Mouse (Mus musculus) thymus, postnatal 4 days (tissue): ENCODE measurements around the gene Dab1.

Source experiments
- DNase-seq: peaks from one replicate; pipeline ENCODE4 v3.0.0; 2021

The Dab1 gene

DNA sequence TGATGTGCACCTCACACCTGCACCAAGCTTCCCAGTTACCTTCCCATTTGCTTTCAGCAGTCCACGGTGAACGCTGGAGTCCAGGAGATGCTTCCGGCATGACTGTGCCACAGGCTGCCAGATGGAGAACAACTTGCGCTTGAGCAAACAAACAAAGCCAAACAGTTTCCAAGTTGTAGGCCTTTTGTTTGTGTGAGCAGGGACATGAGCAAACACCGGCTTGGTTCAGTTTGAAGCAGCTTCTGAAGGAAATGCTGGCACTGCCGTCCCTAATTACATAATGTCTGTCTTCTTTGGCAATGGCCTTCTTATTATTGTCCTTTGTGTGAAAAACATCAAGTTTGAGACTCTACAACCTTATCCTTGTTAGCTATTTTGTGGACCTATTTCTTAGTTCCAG lies 664.7 kb downstream of the Dab1 start:
- no peak for DNase-seq

DNA sequence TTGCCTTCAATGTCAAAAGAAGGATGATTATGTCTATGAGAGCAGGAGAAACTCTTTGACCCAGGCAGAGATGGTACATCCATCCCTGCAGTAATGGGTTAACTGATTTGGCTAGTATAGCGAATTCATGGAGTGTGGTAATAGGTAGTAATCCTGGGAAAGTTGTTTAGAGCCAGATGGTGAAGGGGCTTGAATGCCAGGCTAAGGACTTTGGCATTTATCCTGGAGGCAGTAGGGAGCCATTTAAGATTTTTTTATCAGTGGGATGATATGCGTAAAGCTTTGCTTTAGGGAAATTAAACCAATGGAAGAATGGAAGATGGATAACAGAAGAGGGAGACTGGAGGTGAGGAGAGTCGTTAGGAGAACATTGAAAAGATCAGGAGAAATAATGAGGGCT lies 669.2 kb downstream of the Dab1 start:
- DNase-seq: no peak

DNA sequence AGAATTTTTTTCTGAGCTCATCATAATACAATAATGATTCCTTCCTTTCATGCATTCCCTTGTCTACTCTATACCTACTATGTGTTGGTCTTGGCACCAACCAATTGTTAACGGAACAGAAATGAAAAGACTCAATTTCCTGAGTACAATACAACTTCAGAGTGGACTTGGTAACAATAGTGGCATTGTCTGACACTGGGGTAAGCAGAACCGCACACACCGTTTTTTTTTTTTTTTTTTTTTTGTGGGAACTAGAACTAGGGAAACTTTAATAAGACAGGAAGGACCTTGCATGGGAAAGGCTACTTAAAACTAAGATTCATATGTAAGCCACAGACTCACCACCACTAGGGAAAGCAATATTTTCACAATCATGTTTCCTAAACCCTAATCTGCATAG lies 682.6 kb downstream of the Dab1 start:
- no peak for DNase-seq

DNA sequence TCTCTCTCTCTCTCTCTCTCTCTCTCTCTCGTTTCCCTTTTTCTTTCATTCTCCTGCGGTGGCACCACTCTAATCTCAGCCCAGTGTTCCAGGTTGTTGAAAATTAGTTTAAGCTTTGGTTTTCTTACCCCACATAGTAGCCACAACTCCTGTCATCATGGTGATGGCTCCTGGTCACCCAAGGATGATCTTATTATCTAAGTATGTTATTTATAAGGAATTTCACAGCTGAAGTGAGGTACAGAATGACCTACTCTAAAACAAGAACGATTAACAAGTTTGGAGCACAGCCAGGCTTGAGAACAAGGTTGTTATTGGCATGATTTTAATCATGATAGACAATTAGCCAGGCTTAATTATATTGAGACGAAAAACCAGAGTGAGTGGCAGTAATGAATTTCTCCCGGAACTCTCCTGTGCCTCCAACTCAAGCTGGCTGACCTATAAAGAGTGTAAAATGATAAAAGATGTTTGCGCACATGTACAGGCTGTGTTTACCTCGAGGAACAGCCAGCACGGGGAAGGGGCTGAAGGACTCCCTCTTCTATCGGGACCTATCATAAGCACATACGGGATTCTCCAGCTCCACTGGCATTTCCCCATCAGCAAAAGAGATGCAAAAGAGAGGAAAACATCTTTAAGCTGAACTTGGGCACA lies 684.0 kb downstream of the Dab1 start:
- DNase-seq: no peak

DNA sequence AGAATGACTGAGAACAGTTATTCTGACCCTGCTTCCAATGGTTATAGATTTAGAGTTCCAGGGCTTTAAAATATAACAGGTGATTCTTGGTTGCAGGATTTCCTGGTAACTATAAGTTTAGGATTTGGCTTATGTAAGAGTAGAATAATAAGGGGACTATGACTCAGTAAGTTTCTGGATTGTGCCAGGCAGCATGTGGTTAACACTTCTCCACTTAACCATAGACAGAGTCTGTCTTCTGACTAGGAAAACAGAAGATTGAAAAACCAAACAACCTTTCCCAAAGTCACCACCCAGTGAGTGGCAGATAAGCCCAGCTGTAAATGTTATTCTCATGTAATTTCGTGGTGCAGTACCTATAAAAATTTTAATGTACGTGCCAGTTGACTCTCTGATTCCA lies 688.6 kb downstream of the Dab1 start:
- DNase-seq: no peak

DNA sequence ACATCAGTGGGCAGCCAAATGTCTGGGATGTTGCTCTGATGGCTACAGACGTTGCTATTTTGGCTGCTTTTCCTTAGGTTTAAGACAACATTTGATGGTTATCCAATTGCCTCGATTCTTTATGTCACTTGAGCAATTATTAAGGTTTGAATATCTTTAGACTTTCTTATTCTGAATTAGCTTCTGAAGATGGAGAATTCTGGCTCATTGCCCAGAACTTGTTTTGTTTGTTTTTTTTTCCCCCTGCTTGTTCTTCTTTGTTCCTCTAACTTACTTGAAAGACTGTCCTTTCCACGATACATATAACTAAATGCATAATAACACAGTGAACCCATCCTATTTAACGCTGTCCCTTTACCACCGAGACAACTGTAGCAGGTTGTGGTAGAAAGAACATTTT lies 707.1 kb downstream of the Dab1 start:
- no peak for DNase-seq

DNA sequence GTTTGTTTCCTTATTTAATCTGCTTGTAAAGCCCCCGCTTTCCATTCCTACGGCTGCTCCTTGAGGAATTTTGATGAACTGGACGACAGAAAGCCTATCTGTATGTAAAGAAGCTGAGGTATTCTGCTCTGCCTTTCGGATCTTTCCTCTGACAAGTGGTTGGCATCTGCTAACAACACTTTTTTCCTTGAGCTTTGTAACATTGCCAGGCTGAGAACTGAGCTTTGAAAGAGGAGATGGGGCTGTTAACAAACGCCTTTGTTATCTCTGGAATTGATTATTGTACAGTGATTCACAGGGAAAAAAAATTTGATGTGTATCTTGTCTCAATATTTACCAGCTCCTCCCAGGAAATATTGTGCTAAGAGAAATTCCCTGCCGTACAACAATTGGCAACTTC lies 712.7 kb downstream of the Dab1 start:
- no peak for DNase-seq

DNA sequence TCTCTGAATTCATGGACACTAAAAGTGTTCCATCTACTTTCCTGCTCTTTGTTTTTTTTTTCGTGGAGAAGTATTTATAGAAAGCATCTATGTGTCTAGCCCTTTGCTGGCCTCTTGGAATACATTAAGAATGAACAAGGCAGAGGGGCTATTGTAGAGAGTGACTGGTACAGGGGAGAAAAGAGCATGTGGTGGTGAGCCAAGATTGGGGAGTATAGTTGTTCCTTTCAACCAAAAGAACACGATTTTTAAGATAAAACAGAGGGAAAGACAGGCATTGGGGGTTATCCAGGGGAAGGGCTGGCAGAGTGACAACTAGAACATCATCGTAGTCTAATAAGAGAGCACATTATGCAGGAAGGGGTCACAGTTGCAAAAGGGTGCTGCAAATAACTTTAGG lies 713.2 kb downstream of the Dab1 start:
- no peak for DNase-seq

DNA sequence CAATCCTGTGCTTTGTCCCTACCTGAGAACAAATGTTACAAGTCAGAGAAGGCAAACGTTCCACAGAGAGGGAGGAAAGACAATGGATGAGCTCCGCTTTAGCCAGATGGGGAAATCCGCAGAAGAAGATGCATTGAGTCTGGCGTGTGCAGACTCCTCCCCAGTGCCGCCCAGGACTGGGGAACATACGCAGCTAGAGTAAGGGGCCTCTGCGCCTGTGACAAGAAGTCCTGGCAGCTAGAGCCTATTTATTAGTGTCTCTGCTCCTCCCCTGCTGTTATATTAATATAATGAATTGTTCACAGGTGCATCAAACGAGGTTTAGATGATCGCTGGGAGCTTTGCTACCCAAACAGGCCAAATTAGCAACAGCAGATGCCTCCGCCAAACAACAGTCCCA lies 718.1 kb downstream of the Dab1 start:
- no peak for DNase-seq

DNA sequence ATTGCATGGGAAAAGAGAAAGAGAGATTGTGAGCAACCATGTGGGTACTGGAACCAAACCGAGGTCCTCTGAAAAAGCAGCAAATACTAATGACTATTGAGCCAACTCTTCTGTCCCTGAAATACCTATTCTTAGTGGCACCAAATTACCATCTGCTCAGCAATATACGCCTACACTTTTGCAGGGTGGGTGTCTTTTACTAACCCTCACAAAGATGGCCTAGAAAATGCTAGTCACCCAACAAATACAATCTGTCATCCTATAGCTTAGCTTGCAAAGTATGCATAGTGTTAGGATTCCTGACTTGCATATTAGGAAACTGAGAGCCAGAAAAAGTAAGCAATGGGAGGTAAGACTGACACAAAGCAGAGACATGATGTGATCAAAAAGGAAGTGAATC lies 719.2 kb downstream of the Dab1 start:
- DNase-seq: no peak

DNA sequence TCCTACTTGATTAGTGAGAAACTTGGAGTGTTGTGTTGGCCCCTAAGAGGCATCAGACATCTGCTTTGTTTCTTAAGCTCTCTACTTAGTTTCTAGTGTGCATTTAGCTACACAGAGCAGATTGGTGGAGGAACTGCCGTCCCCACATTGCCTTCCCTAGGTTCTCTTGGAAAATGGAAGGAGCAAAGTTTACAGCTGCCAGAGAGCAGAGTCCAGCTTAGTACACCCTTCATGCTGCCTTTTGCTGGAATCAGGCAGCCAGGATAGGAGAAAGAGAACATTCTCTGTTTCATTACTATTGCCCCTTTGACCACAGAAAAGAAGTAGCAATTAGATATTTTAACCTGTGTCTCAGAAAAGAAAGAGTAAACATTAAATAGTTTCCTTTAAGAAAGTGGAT lies 742.2 kb downstream of the Dab1 start:
- DNase-seq: no peak

DNA sequence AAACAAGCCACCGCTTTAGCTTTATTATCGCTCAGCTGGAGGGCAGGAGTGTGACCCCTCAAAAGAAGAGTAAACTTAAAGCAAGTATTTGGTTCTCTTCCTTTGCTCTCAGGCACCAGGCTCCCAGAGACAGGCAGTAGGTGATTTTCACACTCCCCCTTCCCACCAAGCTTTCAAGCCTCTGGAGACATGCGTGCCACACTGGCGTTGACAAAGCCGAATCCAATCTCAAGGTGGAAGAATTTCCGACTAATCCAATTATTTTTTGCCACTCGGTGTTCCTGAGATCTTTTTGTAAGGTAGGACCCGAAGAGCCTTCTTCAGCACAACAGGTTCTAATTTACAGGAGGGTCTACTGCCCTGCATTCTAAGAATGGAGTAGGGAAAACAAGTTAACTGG lies 747.3 kb downstream of the Dab1 start:
- no peak for DNase-seq

DNA sequence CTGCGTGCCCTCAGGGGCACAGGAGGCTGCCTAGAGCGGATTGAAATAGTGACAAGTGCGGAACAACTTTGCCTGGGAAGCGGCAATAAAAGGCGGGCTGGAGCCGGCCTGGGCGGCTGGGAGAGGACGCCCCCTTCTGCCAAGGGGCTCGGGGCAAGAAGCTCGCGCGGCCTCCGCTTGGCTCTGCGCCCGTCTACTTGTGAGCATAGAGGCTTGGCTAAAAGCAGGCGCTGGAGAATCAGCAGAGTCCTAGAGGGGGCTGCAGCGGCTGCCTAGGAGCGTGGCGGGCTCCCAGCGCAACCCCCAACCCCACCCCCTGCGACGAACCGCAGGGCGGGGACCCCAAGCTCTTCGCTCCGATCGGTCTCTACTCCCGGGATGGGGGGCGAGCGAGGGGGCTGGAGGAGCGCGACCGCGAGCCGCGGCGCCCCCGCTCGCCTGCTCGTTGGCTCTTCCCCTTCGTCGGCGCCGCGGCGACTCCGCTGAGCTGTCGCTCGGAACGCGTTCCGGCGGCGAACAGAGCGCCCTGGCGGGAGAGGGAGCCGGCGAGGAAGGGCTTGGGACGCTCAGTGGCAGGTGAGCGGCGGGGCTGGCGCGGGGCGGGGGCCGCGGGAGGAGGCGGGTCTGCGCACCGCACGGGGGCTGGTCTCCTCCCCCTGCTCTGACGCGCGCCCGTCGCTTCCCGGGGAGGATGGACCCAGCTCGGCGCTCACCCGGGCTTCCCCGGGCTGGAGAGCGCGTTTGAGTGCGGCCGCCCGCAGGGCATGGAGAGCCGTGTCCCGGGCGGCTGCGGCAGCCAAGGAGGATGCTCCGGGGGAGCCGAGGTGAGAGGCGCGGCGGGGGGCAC lies 748.0 kb downstream of the Dab1 start:
- peak; percentile 27 for DNase-seq

DNA sequence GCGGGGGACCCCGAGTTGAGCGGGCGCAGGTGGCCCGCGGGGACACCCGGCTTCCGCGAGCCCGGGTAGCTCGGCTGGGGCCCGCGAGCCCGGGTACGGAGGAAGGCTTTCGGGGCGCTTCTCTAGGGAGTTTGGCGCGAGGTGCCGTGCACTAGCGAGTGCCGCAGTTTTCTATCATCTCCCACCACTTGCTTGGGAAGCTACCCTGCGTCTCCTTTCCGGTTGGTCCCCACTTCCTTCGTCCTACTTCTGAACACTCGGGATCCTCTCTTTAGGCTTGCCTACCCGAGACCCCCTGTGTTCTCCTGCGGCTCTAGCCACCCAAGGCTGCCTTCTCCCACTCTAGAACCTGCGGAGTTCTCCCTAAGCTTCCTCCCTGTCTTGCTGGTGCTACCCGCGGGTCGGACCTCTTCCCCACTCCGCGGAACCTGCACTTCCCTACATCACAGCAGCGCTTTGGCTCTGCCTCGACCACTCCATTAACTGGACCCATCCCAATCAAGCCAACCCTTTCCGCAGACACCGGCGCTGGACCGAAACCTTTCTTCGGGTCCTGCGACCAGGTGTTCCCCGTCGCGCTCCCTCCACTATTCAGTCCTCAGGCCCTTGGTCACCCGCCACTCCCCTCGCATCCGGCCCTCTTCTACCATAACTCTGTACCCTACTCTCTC lies 748.7 kb downstream of the Dab1 start:
- no peak for DNase-seq

DNA sequence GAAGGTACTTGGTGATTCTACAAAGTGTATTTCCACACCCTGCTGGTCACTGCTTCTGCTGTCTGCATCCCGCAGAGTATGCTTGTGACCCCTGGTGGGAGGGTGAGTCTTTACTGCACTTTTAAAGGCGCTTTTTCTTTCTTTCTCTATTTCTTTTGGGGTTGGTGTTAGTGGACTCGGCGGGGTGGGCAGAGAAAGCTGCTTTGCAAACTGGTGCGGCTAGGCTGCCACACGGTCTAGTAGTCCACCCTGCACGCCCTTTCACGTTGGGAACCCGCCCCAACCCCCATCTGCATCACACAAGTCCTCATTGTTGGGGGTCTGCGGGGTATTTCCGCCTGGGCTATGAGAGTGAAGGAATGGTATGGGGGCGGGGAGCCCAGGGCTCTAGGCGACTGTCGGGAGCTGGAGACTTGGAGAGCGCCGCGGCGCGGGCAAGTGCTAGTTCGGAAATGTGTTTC lies 749.4 kb downstream of the Dab1 start:
- DNase-seq: no peak

DNA sequence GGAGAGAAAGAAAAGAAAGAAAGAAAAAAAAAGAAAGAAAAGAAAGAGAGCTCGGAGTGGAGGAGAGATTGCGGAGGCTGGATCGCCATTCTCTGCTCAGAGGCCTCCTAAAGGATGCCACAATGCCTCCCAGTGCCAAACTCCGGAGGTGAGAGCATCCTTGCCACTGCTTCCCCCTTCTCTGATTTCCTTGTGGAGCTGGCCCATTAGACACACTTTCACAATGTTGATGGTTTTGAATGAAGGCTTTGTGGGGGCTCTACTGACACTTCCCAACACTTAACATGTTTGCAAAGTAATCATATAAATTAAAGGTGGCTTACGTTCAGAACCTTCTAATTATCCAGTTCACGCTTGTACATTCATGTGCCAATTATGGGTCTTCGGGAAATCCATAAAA lies 749.9 kb downstream of the Dab1 start:
- DNase-seq: no peak

DNA sequence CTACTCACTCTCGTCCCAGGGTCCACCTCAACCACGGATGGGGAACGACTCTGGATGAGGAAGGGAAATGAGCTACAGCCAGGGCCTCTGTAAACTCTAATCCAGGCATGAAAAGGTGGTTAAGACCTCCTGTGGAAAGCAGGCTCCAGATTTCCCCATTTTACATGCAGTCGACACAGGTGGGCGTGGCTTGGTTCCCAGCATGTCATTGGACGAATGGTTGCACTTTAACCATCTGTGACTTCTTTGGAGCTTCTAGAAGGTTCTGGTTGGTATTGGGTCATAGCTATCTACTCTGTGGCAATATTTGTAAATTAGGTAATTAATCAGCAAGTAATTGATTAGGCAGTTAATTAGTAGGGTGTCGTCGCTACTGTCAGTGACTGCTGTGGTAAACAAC lies 752.0 kb downstream of the Dab1 start:
- no peak for DNase-seq

DNA sequence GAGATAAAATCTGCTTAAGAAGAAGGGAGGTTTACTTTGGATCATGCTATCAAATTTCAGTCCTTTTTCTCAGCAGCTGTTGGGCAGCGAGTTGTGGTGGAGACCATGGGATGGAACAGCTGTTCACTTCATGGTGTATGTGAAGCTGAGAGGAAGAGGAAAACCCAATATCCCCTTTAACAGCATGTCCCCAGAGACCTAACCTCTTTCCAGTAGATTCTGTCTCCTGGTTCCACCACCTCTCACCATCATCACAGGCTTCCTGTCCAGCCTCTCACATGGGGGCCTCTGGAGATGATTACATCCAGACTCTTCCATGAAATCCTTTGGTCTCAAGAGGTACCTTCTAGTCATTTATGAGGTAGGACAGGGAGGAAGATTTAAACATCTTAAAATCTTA lies 755.0 kb downstream of the Dab1 start:
- DNase-seq: no peak

DNA sequence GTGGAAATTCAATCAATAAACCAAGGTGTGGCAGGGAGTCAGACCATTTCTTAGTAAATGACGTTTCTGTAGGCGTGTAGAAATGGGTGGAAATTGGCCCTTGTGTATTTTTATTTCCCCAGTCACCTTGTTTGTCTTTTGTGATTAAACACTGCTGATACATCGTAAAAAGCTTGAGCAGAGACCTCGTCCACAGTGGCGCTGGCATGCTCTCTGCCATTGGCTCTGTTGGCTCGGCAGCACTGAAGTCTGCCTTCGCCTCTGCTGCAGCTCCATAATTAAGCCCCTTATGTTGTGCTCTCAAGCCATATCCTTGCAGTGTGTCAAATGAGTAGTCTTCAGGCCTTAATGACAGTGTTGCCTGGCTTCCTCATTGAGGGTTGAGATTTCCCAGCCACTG lies 765.5 kb downstream of the Dab1 start:
- DNase-seq: no peak

DNA sequence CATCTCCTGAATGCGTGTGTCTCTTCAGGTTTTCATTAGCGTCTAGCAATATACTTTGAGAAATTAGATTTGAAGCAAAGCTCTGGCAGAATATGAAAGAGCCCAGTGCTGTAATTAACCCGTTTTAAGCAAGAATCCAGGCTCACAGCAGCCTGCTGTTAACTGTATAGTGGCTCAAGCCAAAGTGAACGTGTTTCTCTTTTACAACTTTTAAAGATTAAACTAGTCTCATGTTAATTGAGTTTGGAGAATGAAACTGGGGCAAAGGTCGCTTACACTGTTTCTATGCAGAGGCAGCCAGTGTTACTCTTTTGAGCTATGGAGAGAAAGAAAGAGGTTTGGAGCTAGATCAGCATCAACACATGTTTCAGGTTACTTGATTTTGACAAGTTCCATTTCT lies 766.1 kb downstream of the Dab1 start:
- no peak for DNase-seq

DNA sequence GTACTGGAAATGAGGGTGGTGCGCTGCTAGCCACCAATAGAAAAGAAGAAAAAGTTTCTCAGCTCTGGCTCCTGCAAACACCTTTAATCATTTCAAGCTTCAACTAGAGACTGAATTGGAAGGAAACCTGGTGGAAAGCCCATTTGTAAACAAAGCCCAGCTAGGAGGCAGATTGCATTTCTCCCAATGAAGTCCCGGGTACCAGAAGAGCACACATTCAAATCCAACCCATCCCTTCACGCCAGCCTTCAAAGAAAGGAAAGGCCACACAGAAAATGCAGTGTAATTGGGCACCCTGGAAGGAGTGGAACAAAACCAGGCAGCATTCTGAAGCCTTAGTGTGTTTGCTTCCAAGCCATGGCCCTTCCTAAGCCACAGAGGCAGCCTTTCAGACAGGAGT lies 776.4 kb downstream of the Dab1 start:
- no peak for DNase-seq

DNA sequence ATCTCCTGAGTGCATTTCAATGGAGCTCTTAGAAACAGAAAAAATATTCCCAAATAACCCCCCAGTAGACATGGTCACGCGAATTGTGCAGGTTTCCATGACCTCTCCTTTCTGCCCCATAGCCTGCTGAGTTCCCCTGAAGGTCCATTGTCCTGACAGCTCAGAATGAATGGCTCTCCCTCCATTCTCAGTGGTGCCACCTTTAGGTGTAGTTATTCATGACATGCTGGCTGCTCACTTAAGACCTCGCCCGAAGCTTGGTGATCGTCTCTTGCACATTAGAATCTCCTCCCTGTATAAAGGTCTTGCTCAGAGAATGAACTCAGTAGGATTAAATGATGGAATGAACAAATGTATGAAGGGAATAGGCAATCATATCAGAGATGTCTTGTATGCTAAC lies 776.9 kb downstream of the Dab1 start:
- DNase-seq: no peak

DNA sequence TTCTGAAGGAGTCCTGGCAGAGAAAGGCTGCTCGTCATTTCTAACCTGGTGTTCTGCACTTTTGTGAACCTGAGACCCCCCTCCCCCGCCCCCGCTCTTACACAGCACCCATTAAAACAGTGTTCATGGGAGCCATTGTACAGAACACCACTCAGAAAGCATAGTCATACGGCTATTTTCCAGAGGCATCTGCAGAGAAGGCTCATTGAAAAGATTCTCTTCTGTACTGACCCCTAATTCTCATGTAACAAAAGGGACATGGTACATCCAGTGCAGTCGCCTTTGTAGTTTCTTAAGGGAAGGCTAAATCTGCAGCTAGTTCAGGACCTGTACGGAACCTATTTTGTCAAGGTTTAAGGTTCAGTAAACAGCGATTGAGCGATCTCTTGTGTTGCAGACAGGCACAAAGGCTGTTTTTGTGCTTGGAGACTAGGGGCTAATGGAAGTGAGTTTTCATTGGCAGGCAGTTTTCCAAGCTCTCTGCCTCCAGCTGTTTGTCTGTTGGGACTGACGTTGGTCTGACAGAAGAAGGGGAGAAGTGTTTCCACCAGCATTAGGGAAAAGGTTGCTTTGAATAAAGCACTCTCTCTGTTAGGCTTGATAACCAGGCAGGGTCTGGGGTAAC lies 780.1 kb downstream of the Dab1 start:
- DNase-seq: no peak

DNA sequence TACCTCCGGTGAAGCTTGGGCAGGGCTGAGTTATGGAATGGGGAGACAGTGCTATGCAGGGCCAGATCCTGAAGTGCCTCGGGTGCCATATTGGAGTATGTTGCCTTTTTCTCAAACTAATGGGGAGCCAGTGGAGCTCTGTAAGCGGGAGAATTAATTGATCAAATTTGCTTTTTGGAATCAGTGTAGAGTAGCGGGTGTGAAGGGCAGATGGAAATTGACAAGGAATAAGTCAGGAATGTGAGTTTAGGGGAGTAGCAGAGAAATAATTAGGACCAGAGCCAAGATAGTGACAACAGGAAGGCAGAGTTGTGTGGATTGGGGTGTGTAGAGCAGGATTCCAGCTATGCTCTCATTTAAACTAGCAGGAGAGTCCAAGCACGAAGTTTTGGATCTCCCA lies 784.9 kb downstream of the Dab1 start:
- DNase-seq: no peak
